Mouse (Mus musculus): ENCODE data around the gene Cwc22. TPM values are rescaled to one million over a fixed set of nuclear protein-coding genes. Genes with fewer than 3 reads are reported as not detected.

The Cwc22 gene
- polyA plus RNA-seq, 1 experiment from 2014 or later, result 23.8 TPM

DNA sequence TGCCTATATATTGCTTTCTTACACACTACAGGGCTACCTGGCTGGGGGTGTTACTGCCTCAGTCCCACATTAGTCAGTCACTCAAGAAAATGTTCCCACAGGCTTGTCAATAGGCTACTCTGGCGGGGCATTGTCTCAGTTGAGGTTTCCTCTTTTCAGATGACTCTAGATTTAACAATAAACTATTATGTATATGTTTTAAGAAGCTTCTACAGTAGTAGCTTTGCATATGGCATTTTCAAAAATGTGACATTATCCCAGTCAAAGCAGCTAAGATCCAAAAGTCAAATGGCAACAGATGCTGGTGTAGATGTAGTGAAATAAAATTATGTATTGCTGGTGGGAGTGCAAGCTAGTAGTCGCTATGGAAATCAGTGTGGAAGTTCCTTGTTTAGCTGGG, 27.1 kb upstream of the Cwc22 start:
- Histone ChIP-seq H3K27ac (ENCODE audit: low read depth, low read length) (no peak overlapping the region), H3K4me2 (no peak overlapping the region), H3K36me3 (ENCODE audit: control insufficient read depth, insufficient read depth, low read length) (no peaks in the 10 kb centered on the region), H3K27me3 (ENCODE audit: control insufficient read depth, insufficient read depth, low read length) (no peaks in the 10 kb centered on the region), H3K4me3 (ENCODE audit: low read depth, low read length) (no peak overlapping the region), H3K9ac (ENCODE audit: low read depth, low read length) (no peak overlapping the region), H3K4me1 (ENCODE audit: control insufficient read depth, insufficient read depth, low read length) (no peaks in the 10 kb centered on the region), H3K9me3 (replicated peaks; ENCODE audit: control insufficient read depth, low read length) (peaks cover 3% of the 10 kb centered on the region; the same call in 1 of the 2 replicates)
- WGBS (ENCODE audit: insufficient replicate concordance), result 70% methylated on average over 2 of the region's 2 CpGs
- ATAC-seq (replicated peaks; ENCODE audit: insufficient number of reproducible peaks, low FRiP score, low TSS enrichment), result no peak

DNA sequence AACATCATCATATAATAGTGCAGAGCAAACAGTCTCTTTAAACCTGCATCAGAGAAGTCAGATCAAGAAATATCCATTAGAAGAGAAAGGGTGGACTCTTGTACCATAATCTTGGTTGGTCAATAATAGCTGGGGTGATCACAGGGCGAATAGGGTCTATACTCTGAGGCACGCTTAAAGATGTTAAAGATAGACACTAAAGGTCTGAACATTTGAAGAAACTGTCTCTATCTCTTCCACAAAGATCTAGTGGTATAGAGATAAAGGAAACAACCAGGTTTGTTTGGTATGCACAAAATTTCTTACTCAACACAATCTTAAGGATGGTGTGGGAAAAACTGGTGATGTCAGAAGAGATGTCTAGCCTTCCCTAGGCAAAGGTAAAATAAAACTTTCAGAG, 26.4 kb upstream of the Cwc22 start:
- ATAC-seq (replicated peaks; ENCODE audit: insufficient number of reproducible peaks, low FRiP score, low TSS enrichment), result no peak
- no peaks in the 10 kb centered on the region for H3K36me3 ChIP-seq (ENCODE audit: control insufficient read depth, insufficient read depth, low read length)

DNA sequence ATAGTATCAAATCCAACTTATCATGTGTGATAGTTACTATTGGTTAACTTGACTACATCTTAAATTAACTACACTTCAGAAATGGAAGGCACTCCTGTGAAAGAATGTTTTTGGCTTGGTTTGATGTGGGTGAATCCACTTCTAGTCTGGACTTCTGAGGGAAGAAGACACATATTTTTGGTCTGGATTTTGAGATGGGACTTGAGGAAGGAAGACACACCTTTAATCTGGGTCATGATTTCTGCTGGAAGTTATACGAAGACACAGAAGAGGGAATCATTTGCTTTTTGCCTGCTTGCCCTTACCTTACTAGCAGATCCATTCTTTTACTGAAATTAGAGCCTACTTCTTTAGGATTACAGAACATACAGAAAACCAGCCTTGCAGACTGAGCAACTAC, 25.7 kb upstream of the Cwc22 start:
- WGBS (ENCODE audit: insufficient replicate concordance), result 86% methylated on average over 1 of the region's 1 CpGs
- no peak for ATAC-seq (replicated peaks; ENCODE audit: insufficient number of reproducible peaks, low FRiP score, low TSS enrichment)

More for the DNA sequence above, 26.4 kb upstream of the Cwc22 start:
- Histone ChIP-seq H3K27me3 (ENCODE audit: control insufficient read depth, insufficient read depth, low read length) (no peaks in the 10 kb centered on the region), H3K4me2 (no peak overlapping the region), H3K9me3 (replicated peaks; ENCODE audit: control insufficient read depth, low read length) (no peaks in the 10 kb centered on the region), H3K4me3 (ENCODE audit: low read depth, low read length) (no peak overlapping the region), H3K27ac (ENCODE audit: low read depth, low read length) (no peak overlapping the region), H3K4me1 (ENCODE audit: control insufficient read depth, insufficient read depth, low read length) (no peaks in the 10 kb centered on the region), H3K9ac (ENCODE audit: low read depth, low read length) (no peak overlapping the region)
- 85% methylated on average over 2 of the region's 2 CpGs for WGBS (ENCODE audit: insufficient replicate concordance)

DNA sequence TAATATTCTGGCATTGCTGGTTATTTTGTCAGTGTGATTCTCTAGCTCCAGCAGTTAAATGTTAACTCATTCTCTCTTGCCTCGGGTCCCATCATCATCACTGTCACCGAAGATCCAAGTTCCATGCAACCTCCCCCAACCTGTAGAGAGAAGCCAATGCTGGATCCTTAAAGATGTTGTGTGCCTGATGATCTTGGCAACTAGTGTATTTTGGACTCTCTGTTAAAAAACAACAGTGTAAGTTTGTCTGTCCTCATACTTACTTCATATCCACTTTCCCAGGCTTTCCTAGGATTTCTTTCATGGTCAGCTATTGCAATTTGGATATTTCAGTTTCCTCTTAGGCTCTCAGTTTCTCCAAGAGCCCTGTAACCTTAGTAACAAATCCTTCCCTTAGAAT, 25.2 kb upstream of the Cwc22 start:
- Histone ChIP-seq H3K9me3 (replicated peaks; ENCODE audit: control insufficient read depth, low read length) (no peaks in the 10 kb centered on the region), H3K36me3 (ENCODE audit: control insufficient read depth, insufficient read depth, low read length) (no peaks in the 10 kb centered on the region), H3K9ac (ENCODE audit: low read depth, low read length) (no peak overlapping the region), H3K27ac (ENCODE audit: low read depth, low read length) (no peak overlapping the region), H3K4me1 (ENCODE audit: control insufficient read depth, insufficient read depth, low read length) (no peaks in the 10 kb centered on the region), H3K4me2 (no peak overlapping the region), H3K27me3 (ENCODE audit: control insufficient read depth, insufficient read depth, low read length) (no peaks in the 10 kb centered on the region), H3K4me3 (ENCODE audit: low read depth, low read length) (no peak overlapping the region)
- no peak for ATAC-seq (replicated peaks; ENCODE audit: insufficient number of reproducible peaks, low FRiP score, low TSS enrichment)
- 69% methylated on average over 2 of the region's 2 CpGs for WGBS (ENCODE audit: insufficient replicate concordance)

More for the DNA sequence above, 25.7 kb upstream of the Cwc22 start:
- Histone ChIP-seq H3K9ac (ENCODE audit: low read depth, low read length) (no peak overlapping the region), H3K27me3 (ENCODE audit: control insufficient read depth, insufficient read depth, low read length) (no peaks in the 10 kb centered on the region), H3K36me3 (ENCODE audit: control insufficient read depth, insufficient read depth, low read length) (no peaks in the 10 kb centered on the region), H3K9me3 (replicated peaks; ENCODE audit: control insufficient read depth, low read length) (no peaks in the 10 kb centered on the region), H3K4me1 (ENCODE audit: control insufficient read depth, insufficient read depth, low read length) (no peaks in the 10 kb centered on the region), H3K27ac (ENCODE audit: low read depth, low read length) (no peak overlapping the region), H3K4me3 (ENCODE audit: low read depth, low read length) (no peak overlapping the region), H3K4me2 (no peak overlapping the region)

DNA sequence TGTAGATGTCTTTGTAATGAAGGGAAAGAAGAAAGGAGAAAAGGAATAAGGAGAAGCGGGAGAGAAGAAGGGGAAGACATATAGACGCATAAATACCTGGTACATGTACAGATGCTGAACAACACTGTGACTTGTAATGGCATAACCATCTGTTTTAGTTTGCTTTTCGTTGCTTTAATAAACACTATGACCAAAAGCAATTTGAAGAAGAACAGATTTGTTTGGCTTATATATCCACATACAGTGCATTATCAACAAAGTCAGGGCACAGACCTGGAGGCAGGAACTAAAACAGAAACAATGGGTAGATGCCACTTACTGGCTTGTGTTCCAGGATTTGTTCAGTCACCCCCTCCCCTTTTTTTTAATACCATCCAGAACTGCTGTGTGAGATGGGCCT, 24.4 kb upstream of the Cwc22 start:
- H3K4me1 ChIP-seq (ENCODE audit: control insufficient read depth, insufficient read depth, low read length), result no peaks in the 10 kb centered on the region
- H3K36me3 ChIP-seq (ENCODE audit: control insufficient read depth, insufficient read depth, low read length), result no peaks in the 10 kb centered on the region
- H3K27ac ChIP-seq (ENCODE audit: low read depth, low read length), result no peak overlapping the region
- no peaks in the 10 kb centered on the region for H3K27me3 ChIP-seq (ENCODE audit: control insufficient read depth, insufficient read depth, low read length)
- ATAC-seq (replicated peaks; ENCODE audit: insufficient number of reproducible peaks, low FRiP score, low TSS enrichment), result no peak
- H3K9me3 ChIP-seq (replicated peaks; ENCODE audit: control insufficient read depth, low read length), result no peaks in the 10 kb centered on the region
- H3K4me3 ChIP-seq (ENCODE audit: low read depth, low read length), result no peak overlapping the region
- WGBS (ENCODE audit: insufficient replicate concordance), result 78% methylated on average over 3 of the region's 3 CpGs
- H3K4me2 ChIP-seq, result no peak overlapping the region
- no peak overlapping the region for H3K9ac ChIP-seq (ENCODE audit: low read depth, low read length)

DNA sequence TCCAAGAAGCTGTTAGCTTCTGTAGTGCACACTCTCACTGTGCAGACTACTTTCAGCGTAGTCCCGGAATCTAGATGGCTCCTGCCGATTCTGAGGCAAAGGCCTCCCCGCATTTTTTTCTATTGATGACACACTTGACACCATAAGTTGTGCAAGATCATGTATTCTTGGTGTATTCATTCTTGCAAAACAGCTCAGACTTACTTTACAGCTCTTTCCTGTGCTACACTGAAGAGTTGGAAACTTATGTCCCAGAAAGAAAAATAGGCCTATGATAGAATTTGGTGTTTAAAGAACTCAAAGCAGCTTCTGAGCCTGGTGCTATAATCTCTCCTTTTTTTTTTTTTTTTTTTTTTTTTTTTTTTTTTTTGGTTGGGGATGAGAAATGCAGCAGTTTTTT, 23.8 kb upstream of the Cwc22 start:
- Histone ChIP-seq H3K4me3 (ENCODE audit: low read depth, low read length) (no peak overlapping the region), H3K36me3 (ENCODE audit: control insufficient read depth, insufficient read depth, low read length) (no peaks in the 10 kb centered on the region), H3K9ac (ENCODE audit: low read depth, low read length) (no peak overlapping the region), H3K27ac (ENCODE audit: low read depth, low read length) (no peak overlapping the region), H3K9me3 (replicated peaks; ENCODE audit: control insufficient read depth, low read length) (no peaks in the 10 kb centered on the region), H3K4me2 (no peak overlapping the region), H3K27me3 (ENCODE audit: control insufficient read depth, insufficient read depth, low read length) (no peaks in the 10 kb centered on the region), H3K4me1 (ENCODE audit: control insufficient read depth, insufficient read depth, low read length) (no peaks in the 10 kb centered on the region)
- WGBS (ENCODE audit: insufficient replicate concordance), result 93% methylated on average over 4 of the region's 4 CpGs
- ATAC-seq (replicated peaks; ENCODE audit: insufficient number of reproducible peaks, low FRiP score, low TSS enrichment), result no peak

DNA sequence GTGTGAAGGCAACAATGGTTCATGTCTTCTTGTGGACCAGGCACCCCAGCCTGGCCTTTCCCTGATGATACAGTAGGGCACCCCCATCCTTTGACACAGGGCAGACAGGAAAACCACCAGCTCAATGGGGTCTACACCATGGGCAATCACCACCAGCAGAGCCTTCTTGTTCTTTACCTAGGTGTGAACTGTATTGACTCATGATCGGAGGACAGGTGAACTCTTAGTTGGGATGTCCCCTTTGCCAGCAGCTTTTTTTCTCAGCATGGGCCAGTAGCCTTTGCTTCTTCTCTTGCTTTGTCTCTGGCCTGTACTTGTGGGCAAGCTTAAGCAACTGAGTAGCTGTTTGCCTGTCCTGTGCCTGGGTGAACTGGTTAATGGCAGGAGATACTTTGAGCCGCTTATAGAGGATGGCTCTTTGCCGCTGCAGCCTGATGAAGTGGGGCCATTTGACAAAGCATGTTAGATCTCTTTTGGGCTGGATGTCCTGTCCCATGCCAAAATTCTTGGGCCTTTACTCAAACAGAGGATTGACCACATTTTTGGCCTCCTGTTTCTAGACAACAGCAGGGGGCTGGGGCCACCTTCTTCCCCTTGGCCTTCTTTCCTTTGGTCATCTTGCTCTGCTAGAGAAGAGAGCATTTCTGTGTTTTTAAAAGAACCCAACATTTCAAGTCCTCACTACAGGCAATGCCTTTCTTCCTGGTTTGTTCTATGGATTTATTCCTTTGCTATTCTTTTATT, 16.4 kb upstream of the Cwc22 start:
- WGBS (ENCODE audit: insufficient replicate concordance), result 93% methylated on average over 3 of the region's 3 CpGs
- Histone ChIP-seq H3K27ac (ENCODE audit: low read depth, low read length) (no peak overlapping the region), H3K36me3 (ENCODE audit: control insufficient read depth, insufficient read depth, low read length) (no peaks in the 10 kb centered on the region), H3K4me3 (ENCODE audit: low read depth, low read length) (no peak overlapping the region), H3K4me2 (no peak overlapping the region), H3K9me3 (replicated peaks; ENCODE audit: control insufficient read depth, low read length) (no peaks in the 10 kb centered on the region), H3K4me1 (ENCODE audit: control insufficient read depth, insufficient read depth, low read length) (no peaks in the 10 kb centered on the region), H3K9ac (ENCODE audit: low read depth, low read length) (no peak overlapping the region), H3K27me3 (ENCODE audit: control insufficient read depth, insufficient read depth, low read length) (no peaks in the 10 kb centered on the region)
- no peak for ATAC-seq (replicated peaks; ENCODE audit: insufficient number of reproducible peaks, low FRiP score, low TSS enrichment)

DNA sequence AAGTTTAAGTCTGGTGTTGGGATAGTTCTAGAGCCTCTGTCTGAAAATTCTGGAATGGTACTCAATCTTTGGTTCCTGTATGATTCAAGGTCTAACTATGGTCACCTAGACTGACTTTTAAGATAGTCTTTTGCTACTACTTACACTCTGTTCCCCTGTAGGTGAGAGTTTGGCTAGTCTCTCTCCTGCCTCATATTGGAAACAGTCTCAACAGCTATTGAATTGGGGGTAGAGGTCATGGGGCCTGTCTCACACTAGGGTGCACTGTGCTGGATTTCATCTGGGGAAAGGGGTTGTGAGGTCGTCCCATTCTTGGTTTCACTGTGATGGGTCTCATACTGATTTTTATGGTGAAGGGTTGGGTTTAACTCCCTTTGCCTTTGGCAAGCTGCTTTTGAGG, 15.1 kb upstream of the Cwc22 start:
- no peak overlapping the region for H3K4me2 ChIP-seq
- 75% methylated on average over 1 of the region's 1 CpGs for WGBS (ENCODE audit: insufficient replicate concordance)
- no peak overlapping the region for H3K27ac ChIP-seq (ENCODE audit: low read depth, low read length)
- ATAC-seq (replicated peaks; ENCODE audit: insufficient number of reproducible peaks, low FRiP score, low TSS enrichment), result no peak
- no peak overlapping the region for H3K4me3 ChIP-seq (ENCODE audit: low read depth, low read length)
- H3K36me3 ChIP-seq (ENCODE audit: control insufficient read depth, insufficient read depth, low read length), result no peaks in the 10 kb centered on the region
- no peaks in the 10 kb centered on the region for H3K4me1 ChIP-seq (ENCODE audit: control insufficient read depth, insufficient read depth, low read length)
- no peaks in the 10 kb centered on the region for H3K9me3 ChIP-seq (replicated peaks; ENCODE audit: control insufficient read depth, low read length)
- H3K9ac ChIP-seq (ENCODE audit: low read depth, low read length), result no peak overlapping the region
- no peaks in the 10 kb centered on the region for H3K27me3 ChIP-seq (ENCODE audit: control insufficient read depth, insufficient read depth, low read length)

DNA sequence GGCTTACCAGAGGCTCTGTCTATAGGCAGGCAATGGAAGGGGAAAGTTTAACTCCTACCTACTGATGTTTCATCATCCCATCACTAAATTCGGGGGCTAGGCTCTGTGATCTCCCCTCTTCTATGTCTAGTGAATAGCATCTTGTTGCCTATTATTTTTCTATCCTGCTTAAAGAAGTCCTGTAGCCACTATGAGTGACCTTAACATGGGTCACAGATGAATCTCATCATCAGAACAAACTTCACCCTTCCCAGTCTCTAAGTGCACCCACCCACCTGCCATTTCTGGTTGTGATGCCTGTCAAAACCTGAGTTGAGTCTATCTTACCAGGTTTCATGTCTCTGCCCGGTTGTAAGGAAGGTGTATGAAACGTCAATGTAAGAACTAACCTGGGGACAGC, 14.5 kb upstream of the Cwc22 start:
- no peak overlapping the region for H3K4me2 ChIP-seq
- no peak overlapping the region for H3K4me3 ChIP-seq (ENCODE audit: low read depth, low read length)
- H3K4me1 ChIP-seq (ENCODE audit: control insufficient read depth, insufficient read depth, low read length), result no peaks in the 10 kb centered on the region
- H3K27ac ChIP-seq (ENCODE audit: low read depth, low read length), result no peak overlapping the region
- H3K27me3 ChIP-seq (ENCODE audit: control insufficient read depth, insufficient read depth, low read length), result no peaks in the 10 kb centered on the region
- no peaks in the 10 kb centered on the region for H3K9me3 ChIP-seq (replicated peaks; ENCODE audit: control insufficient read depth, low read length)
- H3K9ac ChIP-seq (ENCODE audit: low read depth, low read length), result no peak overlapping the region
- 62% methylated on average over 3 of the region's 3 CpGs for WGBS (ENCODE audit: insufficient replicate concordance)
- no peak for ATAC-seq (replicated peaks; ENCODE audit: insufficient number of reproducible peaks, low FRiP score, low TSS enrichment)
- H3K36me3 ChIP-seq (ENCODE audit: control insufficient read depth, insufficient read depth, low read length), result no peaks in the 10 kb centered on the region
